Mouse (Mus musculus): Measurements from ENCODE around the gene Ift172. TPM values are rescaled to one million over a fixed set of nuclear protein-coding genes. Genes with fewer than 3 reads are reported as not detected.

Gene Ift172
- polyA plus RNA-seq, 1 experiment from 2014 or later, result 33.9 TPM

- Histone ChIP-seq H3K9me3 (replicated peaks) (peaks cover 5% of the 10 kb centered on the region), H3K27me3 (replicated peaks) (no peaks in the 10 kb centered on the region), H3K9ac (no peak overlapping the region), H3K4me1 (replicated peaks) (peaks cover 18% of the 10 kb centered on the region), H3K36me3 (peaks cover 68% of the 10 kb centered on the region), H3K4me2 (no peak overlapping the region), H3K4me3 (no peak overlapping the region), H3K27ac (ENCODE audit: poor library complexity, severe bottlenecking) (no peak overlapping the region)
- 92% methylated on average over 6 of the region's 6 CpGs for WGBS
- no peak for ATAC-seq (ENCODE audit: insufficient number of reproducible peaks, low FRiP score)
These were observed 86.5 kb downstream of the Ift172 start for GRCm38 (mm10) chr5:31204421-31204820.

DNA sequence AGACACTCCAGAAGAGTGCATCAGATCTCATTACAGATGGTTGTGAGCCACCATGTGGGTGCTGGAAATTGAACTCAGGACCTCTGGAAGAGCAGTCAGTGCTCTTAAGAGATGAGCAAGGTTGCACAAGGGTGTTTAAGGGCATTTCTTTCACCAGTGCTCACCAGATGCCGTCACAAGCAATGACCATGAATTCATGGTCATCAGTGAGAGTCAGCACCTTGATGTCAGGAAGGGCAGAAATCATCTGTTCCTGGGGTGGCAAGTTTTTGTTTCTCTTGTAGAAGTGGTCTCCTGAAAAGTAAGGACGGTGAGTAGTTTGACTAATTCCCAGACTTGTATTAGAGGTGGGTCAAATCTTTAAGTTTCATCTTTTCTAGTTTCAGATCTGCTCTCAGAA lies 87.0 kb downstream of the Ift172 start:
- 89% methylated on average over 2 of the region's 2 CpGs for WGBS

More for the DNA sequence above, 87.0 kb downstream of the Ift172 start:
- Histone ChIP-seq H3K4me2 (no peak overlapping the region), H3K27ac (ENCODE audit: poor library complexity, severe bottlenecking) (no peak overlapping the region), H3K36me3 (peaks cover 73% of the 10 kb centered on the region), H3K27me3 (replicated peaks) (no peaks in the 10 kb centered on the region), H3K4me3 (no peak overlapping the region), H3K9me3 (replicated peaks) (peaks cover 5% of the 10 kb centered on the region), H3K4me1 (replicated peaks) (peaks cover 18% of the 10 kb centered on the region), H3K9ac (no peak overlapping the region)
- ATAC-seq (ENCODE audit: insufficient number of reproducible peaks, low FRiP score), result no peak

Other genes starting within 250 kb of the Ift172 start
- gene Atraid, start 242.8 kb downstream of the Ift172 start, polyA plus RNA-seq (2016; fragmentation: Nextera tagmentation; extraction: Ambion mirVana), result 102 and 107 TPM in 2 replicates
- gene Slc5a6, start 242.2 kb downstream of the Ift172 start, polyA plus RNA-seq (2016; fragmentation: Nextera tagmentation; extraction: Ambion mirVana), result 7.9 and 8.0 TPM in 2 replicates
- gene Cad, start 236.3 kb downstream of the Ift172 start, polyA plus RNA-seq (2016; fragmentation: Nextera tagmentation; extraction: Ambion mirVana), result 38.4 and 39.2 TPM in 2 replicates
- not detected in 2 replicates for gene Dnajc5g, start 184.8 kb downstream of the Ift172 start, polyA plus RNA-seq (2016; fragmentation: Nextera tagmentation; extraction: Ambion mirVana)
- gene Slc30a3, start 182.9 kb downstream of the Ift172 start, polyA plus RNA-seq (2016; fragmentation: Nextera tagmentation; extraction: Ambion mirVana), result 0.39 and 0.47 TPM in 2 replicates
- gene Trim54, start 174.4 kb downstream of the Ift172 start, polyA plus RNA-seq (2016; fragmentation: Nextera tagmentation; extraction: Ambion mirVana), result 12.8 and 12.9 TPM in 2 replicates
- gene Ucn, start 152.3 kb downstream of the Ift172 start, polyA plus RNA-seq (2016; fragmentation: Nextera tagmentation; extraction: Ambion mirVana), result 0.38 TPM in 1 of 2 replicates, not detected in the other
- gene Mpv17, start 136.9 kb downstream of the Ift172 start, polyA plus RNA-seq (2016; fragmentation: Nextera tagmentation; extraction: Ambion mirVana), result 66.8 and 68.8 TPM in 2 replicates
- gene Gm29609, start 111.2 kb downstream of the Ift172 start, polyA plus RNA-seq (2016; fragmentation: Nextera tagmentation; extraction: Ambion mirVana), result 1.0 and 1.3 TPM in 2 replicates
- 58.8 and 63.7 TPM in 2 replicates for gene Gtf3c2, start 111.0 kb downstream of the Ift172 start, polyA plus RNA-seq (2016; fragmentation: Nextera tagmentation; extraction: Ambion mirVana)
- 112 and 116 TPM in 2 replicates for gene Snx17, start 97.9 kb downstream of the Ift172 start, polyA plus RNA-seq (2016; fragmentation: Nextera tagmentation; extraction: Ambion mirVana)
- gene Eif2b4, start 97.7 kb downstream of the Ift172 start, polyA plus RNA-seq (2016; fragmentation: Nextera tagmentation; extraction: Ambion mirVana), result 52.3 and 60.5 TPM in 2 replicates
- 9.9 and 10.5 TPM in 2 replicates for gene Zfp513, start 88.8 kb downstream of the Ift172 start, polyA plus RNA-seq (2016; fragmentation: Nextera tagmentation; extraction: Ambion mirVana)
- 111 and 112 TPM in 2 replicates for gene Ppm1g, start 70.4 kb downstream of the Ift172 start, polyA plus RNA-seq (2016; fragmentation: Nextera tagmentation; extraction: Ambion mirVana)
- gene Nrbp1, start 50.3 kb downstream of the Ift172 start, polyA plus RNA-seq (2016; fragmentation: Nextera tagmentation; extraction: Ambion mirVana), result 127 and 137 TPM in 2 replicates
- 0.34 TPM in 1 of 2 replicates, not detected in the other for gene Gm9970, start 49.9 kb downstream of the Ift172 start, polyA plus RNA-seq (2016; fragmentation: Nextera tagmentation; extraction: Ambion mirVana)
- 7.4 and 7.5 TPM in 2 replicates for gene Krtcap3, start 39.4 kb downstream of the Ift172 start, polyA plus RNA-seq (2016; fragmentation: Nextera tagmentation; extraction: Ambion mirVana)
- gene Fndc4, start 5.0 kb upstream of the Ift172 start, polyA plus RNA-seq (2016; fragmentation: Nextera tagmentation; extraction: Ambion mirVana), result 25.8 and 32.3 TPM in 2 replicates
- gene Gckr, start 6.3 kb upstream of the Ift172 start, polyA plus RNA-seq (2016; fragmentation: Nextera tagmentation; extraction: Ambion mirVana), result 0.19 TPM in 1 of 2 replicates, not detected in the other
- gene Zfp512, start 161.3 kb upstream of the Ift172 start, polyA plus RNA-seq (2016; fragmentation: Nextera tagmentation; extraction: Ambion mirVana), result 38.8 and 40.2 TPM in 2 replicates
- gene 4930548H24Rik, start 194.6 kb upstream of the Ift172 start, polyA plus RNA-seq (2016; fragmentation: Nextera tagmentation; extraction: Ambion mirVana), result not detected in 2 replicates
- 43.8 and 49.2 TPM in 2 replicates for gene Gpn1, start 203.6 kb upstream of the Ift172 start, polyA plus RNA-seq (2016; fragmentation: Nextera tagmentation; extraction: Ambion mirVana)
- 24.3 and 24.8 TPM in 2 replicates for gene Slc4a1ap, start 235.9 kb upstream of the Ift172 start, polyA plus RNA-seq (2016; fragmentation: Nextera tagmentation; extraction: Ambion mirVana)
- 18.2 and 20.4 TPM in 2 replicates for gene Supt7l, start 236.7 kb upstream of the Ift172 start, polyA plus RNA-seq (2016; fragmentation: Nextera tagmentation; extraction: Ambion mirVana)